Mouse (Mus musculus) T-helper 1 cell (primary cell): ENCODE measurements around the gene Acsl1.

Experiments used
- in situ Hi-C: fragments of 300-600 bp; cut with MboI, MseI; formaldehyde crosslinking; loops from one replicate; pipeline ENCODE4 v1.15.1; 2025; ENCODE audit warnings: high pct_unique_total_duplicates

Acsl1 gene

GRCm38 (mm10) chr8:46475404-46475803 lies 4.6 kb downstream of the Acsl1 start:
- in situ Hi-C loops = no loop called here

- in situ Hi-C loops = no loop called here
Observed at GRCm38 (mm10) chr8:46475942-46476341, 5.1 kb downstream of the Acsl1 start.

- in situ Hi-C loops = no loop called here
Observed at GRCm38 (mm10) chr8:46477747-46478458, 7.1 kb downstream of the Acsl1 start.

GRCm38 (mm10) chr8:46478783-46479182 lies 7.9 kb downstream of the Acsl1 start:
- in situ Hi-C loops = no loop called here

GRCm38 (mm10) chr8:46479794-46480532 lies 9.1 kb downstream of the Acsl1 start:
- in situ Hi-C loops = no loop called here

GRCm38 (mm10) chr8:46480533-46480900 lies 9.7 kb downstream of the Acsl1 start:
- in situ Hi-C loops = no loop called here

- in situ Hi-C loops = no loop called here
Observed at GRCm38 (mm10) chr8:46482771-46483170, 11.9 kb downstream of the Acsl1 start.

- in situ Hi-C loops = no loop called here
Observed at GRCm38 (mm10) chr8:46483247-46483646, 12.4 kb downstream of the Acsl1 start.

GRCm38 (mm10) chr8:46484077-46484476 lies 13.2 kb downstream of the Acsl1 start:
- in situ Hi-C loops = no loop called here

GRCm38 (mm10) chr8:46484931-46485463 lies 14.2 kb downstream of the Acsl1 start:
- in situ Hi-C loops = no loop called here

GRCm38 (mm10) chr8:46488085-46488561 lies 17.3 kb downstream of the Acsl1 start:
- in situ Hi-C loops = no loop called here

- in situ Hi-C loops = no loop called here
Observed at GRCm38 (mm10) chr8:46489196-46489595, 18.4 kb downstream of the Acsl1 start.

- in situ Hi-C loops = no loop called here
Observed at GRCm38 (mm10) chr8:46490250-46490649, 19.4 kb downstream of the Acsl1 start.

- in situ Hi-C loops = no loop called here
Observed at GRCm38 (mm10) chr8:46490821-46491220, 20.0 kb downstream of the Acsl1 start.

- in situ Hi-C loops = no loop called here
Observed at GRCm38 (mm10) chr8:46493495-46494170, 22.8 kb downstream of the Acsl1 start.

GRCm38 (mm10) chr8:46496852-46497251 lies 26.0 kb downstream of the Acsl1 start:
- in situ Hi-C loops = no loop called here

GRCm38 (mm10) chr8:46497314-46498011 lies 26.6 kb downstream of the Acsl1 start:
- in situ Hi-C loops = no loop called here

GRCm38 (mm10) chr8:46499376-46500061 lies 28.7 kb downstream of the Acsl1 start:
- in situ Hi-C loops = no loop called here

GRCm38 (mm10) chr8:46502333-46503071 lies 31.7 kb downstream of the Acsl1 start:
- in situ Hi-C loops = no loop called here

GRCm38 (mm10) chr8:46503072-46503695 lies 32.3 kb downstream of the Acsl1 start:
- in situ Hi-C loops = no loop called here
